Mouse (Mus musculus): ENCODE measurements around the gene Tmem189.

- no peak for TF ChIP-seq POLR2A (IDR thresholded peaks at IDR 0.05; ENCODE audit: extremely low read depth, insufficient read depth, low read length)
- no peak for TF ChIP-seq CTCF (IDR thresholded peaks at IDR 0.05; ENCODE audit: low read depth, low read length)
These were observed 32.9 kb upstream of the Tmem189 start for GRCm38 (mm10) chr2:167722538-167722937.

All from liver, adult 2 months (tissue).